Mouse (Mus musculus) hindbrain, postnatal 0 days (tissue): ENCODE results near the gene Kptn. TPM values are rescaled to one million over a fixed set of nuclear protein-coding genes. Genes with fewer than 3 reads are reported as not detected.

Experiments used
- ATAC-seq: fragments of 200-750 bp; cut with Nextera tagmentation; 2 replicates; pipeline ENCODE4 v1.8.0; 2017; ENCODE audit warnings: mild to moderate bottlenecking, moderate TSS enrichment, moderate library complexity
- DNase-seq: peaks from one replicate; pipeline ENCODE4 v3.0.0-alpha.2; 2015; ENCODE audit warnings: low spot score
- H3K27ac ChIP-seq: fragments of 300-500 bp; sonication (generic); 2 replicates; pipeline ENCODE4 v1.5.1; 2014; ENCODE audit warnings: mild to moderate bottlenecking
- H3K27me3 ChIP-seq: fragments of 300-500 bp; sonication (generic); 2 replicates; pipeline ENCODE4 v1.6.1; 2014; ENCODE audit warnings: low read length, mixed read lengths; ENCODE audit not compliant: insufficient read depth
- H3K36me3 ChIP-seq: fragments of 300-500 bp; sonication (generic); 2 replicates; pipeline ENCODE4 v1.6.1; 2014; ENCODE audit warnings: low read length, mixed read lengths; ENCODE audit not compliant: insufficient read depth
- H3K4me1 ChIP-seq: fragments of 300-500 bp; sonication (generic); 2 replicates; pipeline ENCODE4 v1.6.1; 2014; ENCODE audit warnings: antibody characterized with exemption, low read length, mixed read lengths; ENCODE audit not compliant: insufficient read depth
- H3K4me2 ChIP-seq: fragments of 300-500 bp; sonication (generic); 2 replicates; pipeline ENCODE4 v1.6.1; 2014; ENCODE audit warnings: low read depth, mild to moderate bottlenecking, low read length, moderate library complexity, mixed read lengths
- H3K4me3 ChIP-seq: fragments of 300-500 bp; sonication (generic); 2 replicates; pipeline ENCODE4 v1.5.1; 2014; ENCODE audit warnings: low read length
- H3K9ac ChIP-seq: fragments of 300-500 bp; sonication (generic); replicated peaks from 2 replicates; pipeline ENCODE4 v1.6.1; 2014; ENCODE audit warnings: mild to moderate bottlenecking, low read length, moderate library complexity, mixed read lengths
- H3K9me3 ChIP-seq: fragments of 300-500 bp; sonication (generic); 2 replicates; pipeline ENCODE4 v1.6.1; 2016; ENCODE audit warnings: low read length, mixed read lengths
- CTCF ChIP-seq: IDR thresholded peaks from 2 replicates; pipeline ENCODE4 v1.5.1; 2016; ENCODE audit warnings: antibody characterized with exemption, control low read depth, low read depth
- WGBS: fragments of 180-500 bp; shearing (Covaris S2); extraction: QIAGEN DNeasy Blood & Tissue Kit; methylation state at CpG from one replicate; pipeline ENCODE4 v1.1.7; 2014; 5-methylcytosine and 5-hydroxymethylcytosine counted together
- polyA plus RNA-seq: library from polyadenylated mRNA; unstranded; fragments of >200 nt; fragmentation: Nextera tagmentation; extraction: Ambion mirVana; gene quantifications from 2 replicates; pipeline ENCODE4 v1.2.1, GENCODE M21; 2015
- total RNA-seq: library from RNA; depleted of rRNA; stranded (reverse); fragments of >200 nt; gene quantifications from 2 replicates; pipeline ENCODE4 v1.2.3, GENCODE M21; 2014

The Kptn gene
- total and polyA plus RNA-seq, 2 experiments from 2014 or later, result 33.2 to 33.3 TPM

GRCm38 (mm10) chr7:16155132-16155872 lies 35.6 kb downstream of the Kptn start:
- ATAC-seq (no peak), DNase-seq (peak; percentile 37)
- 62% methylated on average over 9 of the region's 9 CpGs for WGBS
- H3K27ac ChIP-seq, result no peak overlapping the region
- H3K27me3 ChIP-seq, result no peaks in the 10 kb centered on the region
- no peak for TF ChIP-seq CTCF
- H3K9ac ChIP-seq, result no peak overlapping the region
- no peak overlapping the region for H3K4me2 ChIP-seq
- no peaks in the 10 kb centered on the region for H3K9me3 ChIP-seq
- H3K4me1 ChIP-seq, result no peaks in the 10 kb centered on the region
- no peak overlapping the region for H3K4me3 ChIP-seq
- H3K36me3 ChIP-seq, result peaks cover 6% of the 10 kb centered on the region; the same call in 1 of the 2 replicates

DNA sequence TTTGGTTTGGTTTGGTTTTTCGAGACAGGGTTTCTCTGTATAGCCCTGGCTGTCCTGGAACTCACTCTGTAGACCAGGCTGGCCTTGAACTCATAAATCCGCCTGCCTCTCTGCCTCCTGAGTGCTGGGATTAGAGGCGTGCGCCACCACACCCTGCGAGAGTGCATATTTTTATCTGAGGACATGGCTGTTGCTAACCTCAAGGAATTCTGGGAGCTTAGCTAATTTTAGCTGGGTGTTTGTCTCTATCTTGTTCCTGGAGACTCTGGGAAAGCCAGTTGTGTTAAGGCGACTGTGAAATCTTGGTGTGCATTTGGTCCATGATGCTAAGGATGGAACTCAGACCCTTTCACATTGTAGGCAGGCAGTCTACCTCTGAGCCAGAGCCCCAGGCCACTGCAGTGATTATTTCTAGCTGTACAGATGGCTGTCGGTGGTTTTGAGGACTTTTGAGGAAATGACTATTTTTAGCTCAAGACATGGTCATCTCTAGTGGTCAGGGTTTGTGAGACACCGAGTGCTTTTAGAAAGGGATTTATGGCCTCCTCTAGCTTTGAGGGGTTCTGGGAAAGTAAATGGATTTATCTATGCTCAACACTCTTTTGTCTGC lies 36.5 kb downstream of the Kptn start:
- no peaks in the 10 kb centered on the region for H3K9me3 ChIP-seq
- DNase-seq (no peak), ATAC-seq (no peak)
- no peaks in the 10 kb centered on the region for H3K4me1 ChIP-seq
- no peak overlapping the region for H3K27ac ChIP-seq
- peaks cover 6% of the 10 kb centered on the region; the same call in 1 of the 2 replicates for H3K36me3 ChIP-seq
- H3K4me2 ChIP-seq, result no peak overlapping the region
- 76% methylated on average over 8 of the region's 8 CpGs for WGBS
- no peak overlapping the region for H3K9ac ChIP-seq
- TF ChIP-seq CTCF, result no peak
- H3K4me3 ChIP-seq, result no peak overlapping the region
- no peaks in the 10 kb centered on the region for H3K27me3 ChIP-seq

- Histone ChIP-seq H3K4me2 (peak overlapping the region; percentile 35), H3K36me3 (peaks cover 6% of the 10 kb centered on the region; the same call in 1 of the 2 replicates), H3K9me3 (no peaks in the 10 kb centered on the region), H3K4me3 (0 out of 2 replicates have a peak overlapping the region, but pooled peaks have one; percentile 6), H3K27me3 (no peaks in the 10 kb centered on the region), H3K4me1 (no peaks in the 10 kb centered on the region), H3K27ac (no peak overlapping the region), H3K9ac (no peak overlapping the region)
- WGBS, result 20% methylated on average over 39 of the region's 39 CpGs
- no peak for TF ChIP-seq CTCF
- ATAC-seq (peak; percentile 25; the same call in 1 of the 2 replicates), DNase-seq (peak; percentile 14)
Measured at GRCm38 (mm10) chr7:16158735-16159134, 39.0 kb downstream of the Kptn start.

DNA sequence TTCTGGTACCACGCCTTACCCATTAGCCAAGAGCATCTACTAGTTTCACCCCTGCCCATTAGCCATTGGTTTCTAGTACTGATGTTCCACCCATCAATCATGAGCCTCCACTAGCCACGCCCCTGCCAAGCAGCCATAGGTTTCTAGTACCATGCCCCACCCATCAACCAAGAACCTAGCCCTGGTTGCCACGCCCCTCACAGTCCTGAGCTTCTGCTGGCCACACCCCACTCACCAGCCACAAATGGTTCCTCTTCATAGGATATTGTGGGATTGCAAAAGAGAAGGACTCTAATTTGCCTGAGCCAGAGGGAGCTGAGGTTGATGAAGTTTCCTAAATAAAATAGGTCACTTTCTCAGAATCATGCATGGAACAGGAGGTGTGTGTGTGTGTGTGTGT lies 41.0 kb downstream of the Kptn start:
- TF ChIP-seq CTCF, result no peak
- Histone ChIP-seq H3K27me3 (no peaks in the 10 kb centered on the region), H3K4me1 (no peaks in the 10 kb centered on the region), H3K9me3 (no peaks in the 10 kb centered on the region), H3K4me2 (no peak overlapping the region), H3K9ac (no peak overlapping the region), H3K27ac (no peak overlapping the region), H3K36me3 (peaks cover 6% of the 10 kb centered on the region; the same call in 1 of the 2 replicates), H3K4me3 (no peak overlapping the region)
- ATAC-seq (no peak), DNase-seq (no peak)
- WGBS, result 75% methylated on average over 3 of the region's 3 CpGs

DNA sequence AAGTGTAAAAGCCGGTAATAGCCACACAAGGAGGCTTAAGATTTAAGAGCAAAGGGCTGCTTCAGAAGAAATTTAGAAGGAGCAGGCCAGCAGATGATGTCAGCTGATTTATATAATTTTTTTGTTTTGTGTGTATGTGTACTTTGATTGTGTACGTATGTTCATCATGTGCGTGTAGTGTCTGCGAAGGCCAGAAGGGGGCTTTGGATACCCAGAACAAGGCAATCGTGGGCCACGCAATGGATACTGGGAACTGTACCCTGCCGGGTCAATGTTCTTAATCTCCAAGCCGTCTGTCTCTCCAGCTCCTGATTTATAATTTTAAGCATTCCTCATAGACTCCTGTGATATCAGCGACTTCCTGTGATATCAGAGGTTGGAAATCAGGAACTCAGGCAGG lies 41.6 kb downstream of the Kptn start:
- no peak; the same call in 1 of the 2 replicates for TF ChIP-seq CTCF
- Histone ChIP-seq H3K9me3 (no peaks in the 10 kb centered on the region), H3K9ac (no peak overlapping the region), H3K4me3 (no peak overlapping the region), H3K4me1 (no peaks in the 10 kb centered on the region), H3K36me3 (peaks cover 6% of the 10 kb centered on the region; the same call in 1 of the 2 replicates), H3K27me3 (no peaks in the 10 kb centered on the region), H3K4me2 (no peak overlapping the region), H3K27ac (no peak overlapping the region)
- WGBS, result 89% methylated on average over 9 of the region's 9 CpGs
- no peak for ATAC-seq
- DNase-seq, result no peak

DNA sequence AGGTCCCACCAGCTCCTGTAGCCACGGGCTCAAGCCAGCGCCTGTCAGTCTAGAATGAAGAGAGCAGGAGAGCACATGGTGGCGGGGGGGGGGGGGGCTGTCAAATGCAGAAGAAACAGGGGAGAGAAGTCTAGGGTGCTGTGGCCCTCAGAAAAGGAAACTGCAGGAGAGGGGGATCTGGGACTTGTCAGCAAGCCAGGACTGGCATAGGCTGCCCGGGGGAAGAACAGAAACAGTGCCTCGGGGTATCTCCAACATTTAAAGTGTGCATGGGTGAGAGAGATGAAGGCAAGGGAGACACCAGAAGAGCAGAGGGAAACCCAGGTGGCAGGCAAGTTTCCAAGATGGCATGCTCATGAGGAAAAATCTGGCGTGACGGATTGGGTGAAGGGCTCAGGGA lies 42.3 kb downstream of the Kptn start:
- DNase-seq (no peak), ATAC-seq (no peak)
- WGBS, result 63% methylated on average over 7 of the region's 7 CpGs
- Histone ChIP-seq H3K9me3 (no peaks in the 10 kb centered on the region), H3K27me3 (no peaks in the 10 kb centered on the region), H3K4me3 (no peak overlapping the region), H3K27ac (no peak overlapping the region), H3K36me3 (peaks cover 4% of the 10 kb centered on the region; the same call in 1 of the 2 replicates), H3K4me1 (no peaks in the 10 kb centered on the region), H3K4me2 (no peak overlapping the region), H3K9ac (no peak overlapping the region)
- no peak for TF ChIP-seq CTCF
